Mouse (Mus musculus) spleen, adult 2 months (tissue): ENCODE data around the gene Car6.

ENCODE experiments used
- CTCF ChIP-seq: fragments of 200-500 bp; IDR thresholded peaks from 2 replicates; pipeline ENCODE4 v1.5.1; 2011; ENCODE audit warnings: mild to moderate bottlenecking, inconsistent platforms; ENCODE audit not compliant: insufficient read depth, insufficient read length, insufficient replicate concordance; ENCODE audit errors: extremely low read depth
- POLR2A ChIP-seq: fragments of 200-500 bp; IDR thresholded peaks from 2 replicates; pipeline ENCODE4 v1.6.1; 2011; ENCODE audit warnings: low read depth, low read length, inconsistent platforms

GRCm38 (mm10) chr4:150146286-150146685 is 54.8 kb downstream of the Car6 start:
- no peak for TF ChIP-seq CTCF
- no peak for TF ChIP-seq POLR2A
